Mouse (Mus musculus) activated CD4-positive, CD25-positive, alpha-beta regulatory T cell, adult 4 months (primary cell): Measurements from ENCODE around the gene Gm5926. TPM values are rescaled to one million over a fixed set of nuclear protein-coding genes. Genes with fewer than 3 reads are reported as not detected.
"Not testable (repeated sequence)": the region's sequence is repeated elsewhere in the genome, so short reads cannot be mapped to it uniquely, and the experiment has no call there.

Source experiments
- ATAC-seq: one replicate; pipeline ENCODE4 v1.8.0; 2017
- polyA plus RNA-seq, 2 experiments: library from polyadenylated mRNA; unstranded; fragments of 100-300 nt; shearing (Covaris generic); gene quantifications; one replicate each; pipeline ENCODE4 v1.2.1; 2017

Gm5926 gene
- not detected for polyA plus RNA-seq

- not testable (repeated sequence) for ATAC-seq
Observed at GRCm38 (mm10) chrX:32650416-32650815, at the start of gene Gm5926. Gm5926 (plus strand) TSS chrX:32650716.

GRCm38 (mm10) chrX:32601008-32601407 lies 49.5 kb upstream of the Gm5926 start:
- not testable (repeated sequence) for ATAC-seq

GRCm38 (mm10) chrX:32601425-32601824 lies 49.1 kb upstream of the Gm5926 start:
- ATAC-seq = not testable (repeated sequence)

Other genes starting within 250 kb of the Gm5926 start
- gene Btbd35f1, start 90.7 kb upstream of the Gm5926 start, polyA plus RNA-seq = not detected
- not detected for gene Btbd35f21, start 75.4 kb downstream of the Gm5926 start, polyA plus RNA-seq
- not detected for gene Btbd35f30, start 243.9 kb downstream of the Gm5926 start, polyA plus RNA-seq